34 mouse cellular contexts compared by ENCODE assay signal in the genomic region with DNA sequence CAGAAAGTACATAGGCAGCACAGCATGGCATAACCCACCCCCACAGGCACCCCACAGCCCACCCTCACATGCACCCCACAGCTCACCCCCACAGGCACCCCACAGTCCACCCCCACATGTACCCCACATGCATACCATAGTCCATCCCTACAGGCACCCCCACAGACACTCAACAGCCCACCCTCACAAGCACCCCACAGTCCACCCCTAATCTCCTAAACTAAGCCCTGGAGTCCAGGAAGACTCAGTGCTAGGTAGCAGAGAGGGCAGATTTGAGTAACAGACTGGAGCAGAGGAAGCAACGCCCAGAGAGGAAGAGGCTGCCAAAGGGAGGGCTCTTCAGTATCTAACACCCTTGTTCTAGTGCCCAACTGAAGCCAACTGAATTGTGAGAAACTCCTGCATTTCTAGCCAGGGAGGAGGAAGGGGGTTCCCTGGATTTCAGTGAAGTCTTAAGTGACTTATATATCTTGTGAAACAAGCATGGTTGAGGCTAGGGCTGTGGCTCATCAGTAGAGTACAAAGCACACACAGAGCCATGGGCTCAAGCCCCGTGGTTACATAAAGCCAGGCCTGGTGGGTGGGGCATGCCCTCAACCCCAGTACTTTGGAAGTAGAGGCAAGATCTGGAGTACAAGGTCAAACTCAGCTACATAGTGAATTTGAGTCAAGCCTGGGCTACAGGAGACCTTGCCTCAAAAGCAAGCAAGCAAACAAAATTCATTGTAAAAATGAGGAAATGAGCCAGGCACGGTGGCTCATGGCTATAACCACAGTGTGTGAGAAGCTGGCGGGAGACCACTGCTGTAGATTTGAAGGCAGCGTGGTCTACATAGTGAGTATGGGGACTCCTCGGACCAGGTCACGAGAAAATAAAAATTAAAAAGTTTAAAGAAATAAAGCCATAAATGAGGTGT. TPM values are rescaled to one million over a fixed set of nuclear protein-coding genes. Genes with fewer than 3 reads are reported as not detected.
DNase-seq lines count a peak whose midpoint lies in the region; ATAC-seq and TF ChIP-seq lines count a peak whose summit lies in the region.
"Had no signal": no experiment of that assay in that cellular context is flagged by ENCODE, and none has a peak within 500 bp of the region (broad histone marks: within the 10 kb centered on the region; RNA-seq: fewer than 3 reads in every experiment).

No protein-coding gene starts in this region.

- no peaks in the 10 kb centered on the region for H3K9me3 ChIP-seq in embryonic facial prominence, embryonic 12.5 days
- H3K9me3 ChIP-seq in embryonic facial prominence, embryonic 10.5 days: peaks cover 8% of the 10 kb centered on the region
- no peaks in the 10 kb centered on the region for H3K9me3 ChIP-seq in lung, embryonic 16.5 days (ENCODE audit: control insufficient read depth, low read length)
- H3K9me3 ChIP-seq in lung, postnatal 0 days (ENCODE audit: low read length): no peaks in the 10 kb centered on the region
- H3K9me3 ChIP-seq: liver, embryonic 13.5 days had no signal

- H3K9ac ChIP-seq in embryonic facial prominence, embryonic 12.5 days: no peak overlapping the region
- H3K9ac ChIP-seq in lung, embryonic 16.5 days (ENCODE audit: low read length): no peak overlapping the region
- H3K9ac ChIP-seq in lung, postnatal 0 days (replicated peaks; ENCODE audit: low read depth): no peak overlapping the region
- H3K9ac ChIP-seq: forebrain, postnatal 0 days; hindbrain, embryonic 13.5 days; liver, embryonic 13.5 days; lung, embryonic 14.5 days; midbrain, embryonic 12.5 days had no signal

- H3K4me1 ChIP-seq in embryonic facial prominence, embryonic 12.5 days: peaks cover 6% of the 10 kb centered on the region; the same call in 1 of the 2 replicates
- H3K4me1 ChIP-seq in embryonic facial prominence, embryonic 10.5 days: peaks cover 9% of the 10 kb centered on the region
- H3K4me1 ChIP-seq in lung, embryonic 16.5 days (replicated peaks; ENCODE audit: control insufficient read depth, insufficient read depth, low read length): no peaks in the 10 kb centered on the region
- no peaks in the 10 kb centered on the region for H3K4me1 ChIP-seq in lung, postnatal 0 days (ENCODE audit: insufficient read depth, low read depth, low read length)

- TF ChIP-seq CTCF in lung, postnatal 0 days (IDR thresholded peaks at IDR 0.05): no peak

- H3K36me3 ChIP-seq in embryonic facial prominence, embryonic 12.5 days: no peaks in the 10 kb centered on the region
- H3K36me3 ChIP-seq in embryonic facial prominence, embryonic 10.5 days (replicated peaks): no peaks in the 10 kb centered on the region
- no peaks in the 10 kb centered on the region for H3K36me3 ChIP-seq in lung, embryonic 16.5 days (ENCODE audit: control insufficient read depth, insufficient read depth, low read length)
- no peaks in the 10 kb centered on the region for H3K36me3 ChIP-seq in lung, postnatal 0 days (ENCODE audit: insufficient read depth, low read length)
- H3K36me3 ChIP-seq: hindbrain, embryonic 13.5 days; liver, embryonic 13.5 days; midbrain, embryonic 12.5 days had no signal

- H3K27me3 ChIP-seq in embryonic facial prominence, embryonic 12.5 days: no peaks in the 10 kb centered on the region
- no peaks in the 10 kb centered on the region; the same call in 1 of the 2 replicates for H3K27me3 ChIP-seq in embryonic facial prominence, embryonic 10.5 days (replicated peaks; ENCODE audit: low read depth, poor library complexity, severe bottlenecking)
- no peaks in the 10 kb centered on the region for H3K27me3 ChIP-seq in lung, embryonic 16.5 days (ENCODE audit: control insufficient read depth, insufficient read depth, low read depth, low read length)
- no peaks in the 10 kb centered on the region for H3K27me3 ChIP-seq in lung, postnatal 0 days (replicated peaks; ENCODE audit: insufficient read depth, low read length)
- H3K27me3 ChIP-seq: hindbrain, embryonic 13.5 days; liver, embryonic 13.5 days; midbrain, embryonic 12.5 days had no signal

- no peak overlapping the region for H3K27ac ChIP-seq in embryonic facial prominence, embryonic 12.5 days
- H3K27ac ChIP-seq in embryonic facial prominence, embryonic 10.5 days (replicated peaks): no peak overlapping the region
- H3K27ac ChIP-seq in lung, embryonic 16.5 days (ENCODE audit: low read length): no peak overlapping the region
- no peak overlapping the region for H3K27ac ChIP-seq in lung, postnatal 0 days (ENCODE audit: low read length)
- H3K27ac ChIP-seq: hindbrain, embryonic 13.5 days; layer of hippocampus, adult 2 months; liver, embryonic 13.5 days; midbrain, embryonic 12.5 days had no signal

- no peak for TF ChIP-seq EP300 in lung, postnatal 0 days (IDR thresholded peaks at IDR 0.05)

- no peak overlapping the region for H3K4me2 ChIP-seq in embryonic facial prominence, embryonic 12.5 days (replicated peaks)
- no peak overlapping the region for H3K4me2 ChIP-seq in lung, embryonic 16.5 days (ENCODE audit: low read depth, low read length)
- no peak overlapping the region for H3K4me2 ChIP-seq in lung, postnatal 0 days (replicated peaks; ENCODE audit: low read depth, low read length)
- H3K4me2 ChIP-seq: hindbrain, embryonic 13.5 days; liver, embryonic 13.5 days; lung, embryonic 14.5 days; midbrain, embryonic 12.5 days had no signal

- ATAC-seq in embryonic facial prominence, embryonic 12.5 days (ENCODE audit: insufficient number of reproducible peaks, insufficient read depth, low FRiP score, low TSS enrichment): 0 out of 2 replicates have a peak, but pooled peaks have one; percentile 24
- ATAC-seq in lung, embryonic 16.5 days (ENCODE audit: low read depth): 0 out of 2 replicates have a peak, but pooled peaks have one; percentile 12
- no peak for ATAC-seq in lung, postnatal 0 days
- ATAC-seq in common myeloid progenitor, adult 5-6 weeks (replicated peaks; ENCODE audit: low read depth, poor library complexity, severe bottlenecking): peak; percentile 74
- peak; percentile 38 for ATAC-seq in monocyte, adult 5-6 weeks (replicated peaks; ENCODE audit: insufficient number of reproducible peaks, low FRiP score, low TSS enrichment, poor library complexity, severe bottlenecking)
- ATAC-seq: CD4-positive, CD25-positive, alpha-beta regulatory T cell, adult 4 months; forebrain, postnatal 0 days had no signal

- WGBS in embryonic facial prominence, embryonic 12.5 days: 80% methylated on average over 7 of the region's 7 CpGs
- 83% methylated on average over 7 of the region's 7 CpGs for WGBS in embryonic facial prominence, embryonic 10.5 days
- 68% methylated on average over 7 of the region's 7 CpGs for WGBS in lung, embryonic 16.5 days
- 63% methylated on average over 7 of the region's 7 CpGs for WGBS in lung, postnatal 0 days

- no peak for DNase-seq in embryonic facial prominence, embryonic 10.5 days (ENCODE audit: low spot score)
- no peak for DNase-seq in lung, postnatal 0 days (ENCODE audit: low spot score)
- no peak for DNase-seq in spleen, postnatal 36 days (ENCODE audit: low spot score in 2 of 2)
- DNase-seq in cerebellum, postnatal 36 days: no peak
- DNase-seq: adrenal gland, adult 2 months; cerebellum, adult 18-20 months; cerebellum, postnatal 25 days; forebrain, postnatal 0 days; gastrocnemius, postnatal 14 days; heart, adult 18-20 months; kidney, adult 2 months; kidney, postnatal 10 days; liver, embryonic 13.5 days; lung, embryonic 14.5 days; lung, postnatal 4 days; retina, postnatal 1 day had no signal

- H3K4me3 ChIP-seq in embryonic facial prominence, embryonic 12.5 days: no peak overlapping the region
- H3K4me3 ChIP-seq in embryonic facial prominence, embryonic 10.5 days: no peak overlapping the region
- H3K4me3 ChIP-seq in lung, embryonic 16.5 days (ENCODE audit: low read length): no peak overlapping the region
- no peak overlapping the region for H3K4me3 ChIP-seq in lung, postnatal 0 days (ENCODE audit: low read depth, low read length)
- H3K4me3 ChIP-seq: hindbrain, embryonic 13.5 days; layer of hippocampus, adult 2 months; liver, embryonic 13.5 days; midbrain, embryonic 12.5 days had no signal

RNA-seq across cellular contexts. Expression of a gene that starts 18.9 kb away (rescaled TPM):
- 7.5 and 8.2 TPM in 2 replicates for polyA plus RNA-seq in embryonic facial prominence, embryonic 12.5 days (2016; fragmentation: Nextera tagmentation; extraction: Ambion mirVana)
- polyA plus RNA-seq in embryonic facial prominence, embryonic 10.5 days (2016; fragmentation: Nextera tagmentation; extraction: Ambion mirVana): 5.5 and 6.2 TPM in 2 replicates
- polyA plus RNA-seq in lung, embryonic 16.5 days (2015; fragmentation: Nextera tagmentation; extraction: Ambion mirVana): 6.8 and 7.9 TPM in 2 replicates
- 6.6 and 7.4 TPM in 2 replicates for polyA plus RNA-seq in lung, postnatal 0 days (2015; fragmentation: Nextera tagmentation; extraction: Ambion mirVana)
- total RNA-seq in common myeloid progenitor, adult 5-6 weeks (2017): 11.6 and 13.4 TPM in 2 replicates
- total RNA-seq in monocyte, adult 5-6 weeks (2017): 14.2 to 16.4 TPM (median 14.2 TPM) in 3 replicates

RNA-seq across cellular contexts. Expression of a gene that starts 26.6 kb away (rescaled TPM):
- polyA plus RNA-seq in embryonic facial prominence, embryonic 12.5 days (2016; fragmentation: Nextera tagmentation; extraction: Ambion mirVana): 10.8 and 11.3 TPM in 2 replicates
- 10.3 and 10.6 TPM in 2 replicates for polyA plus RNA-seq in embryonic facial prominence, embryonic 10.5 days (2016; fragmentation: Nextera tagmentation; extraction: Ambion mirVana)
- polyA plus RNA-seq in lung, embryonic 16.5 days (2015; fragmentation: Nextera tagmentation; extraction: Ambion mirVana): 91.3 and 93.3 TPM in 2 replicates
- 159 and 168 TPM in 2 replicates for polyA plus RNA-seq in lung, postnatal 0 days (2015; fragmentation: Nextera tagmentation; extraction: Ambion mirVana)
- total RNA-seq in common myeloid progenitor, adult 5-6 weeks (2017): 0.49 and 5.8 TPM in 2 replicates
- total RNA-seq in monocyte, adult 5-6 weeks (2017): 8.5 to 20.0 TPM (median 11.2 TPM) in 3 replicates

RNA-seq across cellular contexts. Expression of a gene that starts 39.4 kb away (rescaled TPM):
- polyA plus RNA-seq in embryonic facial prominence, embryonic 12.5 days (2016; fragmentation: Nextera tagmentation; extraction: Ambion mirVana): not detected in 2 replicates
- 0.10 TPM in 1 of 2 replicates, not detected in the other for polyA plus RNA-seq in embryonic facial prominence, embryonic 10.5 days (2016; fragmentation: Nextera tagmentation; extraction: Ambion mirVana)
- polyA plus RNA-seq in lung, embryonic 16.5 days (2015; fragmentation: Nextera tagmentation; extraction: Ambion mirVana): not detected in 2 replicates
- polyA plus RNA-seq in lung, postnatal 0 days (2015; fragmentation: Nextera tagmentation; extraction: Ambion mirVana): 0.13 TPM in 1 of 2 replicates, not detected in the other
- not detected in 2 replicates for total RNA-seq in common myeloid progenitor, adult 5-6 weeks (2017)
- total RNA-seq in monocyte, adult 5-6 weeks (2017): not detected in 3 replicates
- total RNA-seq: forebrain, postnatal 0 days; gastrocnemius, postnatal 14 days; heart, adult 18-20 months; heart, postnatal 25 days; layer of hippocampus, adult 2 months; layer of hippocampus, postnatal 25 days had no signal
- polyA plus RNA-seq: CD4-positive, CD25-positive, alpha-beta regulatory T cell, adult 4 months; embryonic facial prominence, embryonic 11.5 days; forebrain, embryonic 11.5 days; forebrain, postnatal 0 days; heart, embryonic 14.5 days; hindbrain, embryonic 13.5 days; kidney, adult 2 months; limb, embryonic 11.5 days; liver, embryonic 13.5 days; lung, embryonic 14.5 days; midbrain, embryonic 12.5 days; neural tube, embryonic 11.5 days; spleen, adult 2 months; thymus, postnatal 0 days; urinary bladder, adult 2 months had no signal
